9 mouse cellular contexts compared by ENCODE assay signal in the genomic region with DNA sequence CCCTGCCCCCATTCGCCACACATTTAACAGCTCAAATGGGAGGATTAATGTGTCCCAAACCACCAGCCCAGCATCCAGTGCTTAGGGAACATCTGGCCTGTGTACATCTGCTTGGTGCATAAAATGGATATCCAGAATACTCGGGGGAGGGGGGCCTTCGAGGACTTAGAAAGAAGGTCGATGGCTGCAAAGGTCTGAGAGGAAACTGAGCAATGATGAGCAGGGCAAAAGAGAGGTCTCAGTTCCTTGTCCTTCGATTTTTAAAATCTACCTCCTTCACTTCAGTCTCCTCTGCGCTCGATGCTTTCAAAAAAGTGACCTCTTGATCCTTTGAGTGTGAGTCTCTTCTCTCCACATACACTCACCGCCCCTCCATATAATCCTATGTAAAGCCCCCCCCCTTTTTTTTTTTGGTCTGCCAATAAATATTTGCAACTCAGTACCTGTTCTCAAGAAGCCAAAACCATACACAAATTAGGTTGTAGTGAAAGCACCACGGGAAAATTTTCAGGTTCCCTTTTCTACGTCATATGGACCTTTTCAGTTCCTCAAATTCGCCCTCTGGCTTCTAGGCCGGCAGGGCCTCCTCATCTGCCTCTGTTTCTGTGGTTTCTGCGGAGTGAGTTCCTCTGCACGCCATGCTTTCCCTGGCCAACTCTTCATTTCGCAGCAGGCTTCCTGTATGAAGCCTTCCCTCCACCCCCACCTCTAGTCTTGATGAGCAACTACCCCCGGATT. TPM values are rescaled to one million over a fixed set of nuclear protein-coding genes. Genes with fewer than 3 reads are reported as not detected.
DNase-seq lines count a peak whose midpoint lies in the region; ATAC-seq and TF ChIP-seq lines count a peak whose summit lies in the region.
"Had no signal": no experiment of that assay in that cellular context is flagged by ENCODE, and none has a peak within 500 bp of the region (broad histone marks: within the 10 kb centered on the region; RNA-seq: fewer than 3 reads in every experiment).

No protein-coding gene starts in this region.

- peak overlapping the region; percentile 78 for H3K4me3 ChIP-seq in heart, postnatal 0 days (ENCODE audit: low read depth, low read length)
- H3K4me3 ChIP-seq in lung, adult 2 months (replicated peaks; ENCODE audit: extremely low read depth, low read depth, low read length) = peak overlapping the region; percentile 86

- peak overlapping the region; percentile 74 for H3K9ac ChIP-seq in heart, postnatal 0 days (replicated peaks; ENCODE audit: low read depth, low read length)

- 30% methylated on average over 16 of the region's 16 CpGs for WGBS in heart, postnatal 0 days
- 17% methylated on average over 16 of the region's 16 CpGs for WGBS in lung, adult 2 months

- peaks cover 3% of the 10 kb centered on the region; the same call in 1 of the 2 replicates for H3K36me3 ChIP-seq in heart, postnatal 0 days (replicated peaks; ENCODE audit: control insufficient read depth, insufficient read depth, low read length)

- H3K4me2 ChIP-seq in heart, postnatal 0 days (ENCODE audit: low read depth, low read length) = peak overlapping the region; percentile 71

- no peak for TF ChIP-seq CTCF in heart, postnatal 0 days (IDR thresholded peaks at IDR 0.05; ENCODE audit: low read depth)
- no peak for TF ChIP-seq CTCF in lung, adult 2 months (IDR thresholded peaks at IDR 0.05; ENCODE audit: insufficient read depth, low read length)

- TF ChIP-seq POLR2A in lung, adult 2 months (IDR thresholded peaks at IDR 0.05; ENCODE audit: borderline replicate concordance, extremely low read depth, low read depth, low read length) = no peak

- peak; percentile 79 for DNase-seq in cerebellum, adult 9-10 months
- no peak for DNase-seq in cerebellum, postnatal 4 days (ENCODE audit: low spot score in 2 of 2)
- DNase-seq in ovary, adult 18-20 months (ENCODE audit: low spot score) = peak; percentile 42
- DNase-seq in ovary, postnatal 10 days (ENCODE audit: low spot score) = no peak
- peak; percentile 23 for DNase-seq in heart, postnatal 0 days (ENCODE audit: low spot score)
- DNase-seq in lung, adult 2 months = no peak
- DNase-seq in skeletal muscle tissue, adult 2 months (ENCODE audit: low read depth, low spot score) = peak; percentile 57
- DNase-seq in retina, postnatal 1 day = no peak

- peak overlapping the region; percentile 90 for H3K27ac ChIP-seq in heart, postnatal 0 days (ENCODE audit: low read depth)

- no peaks in the 10 kb centered on the region for H3K27me3 ChIP-seq in heart, postnatal 0 days (ENCODE audit: control insufficient read depth, insufficient read depth, low read length)

- no peaks in the 10 kb centered on the region for H3K9me3 ChIP-seq in heart, postnatal 0 days (replicated peaks; ENCODE audit: control insufficient read depth, low read length)

- no peak for TF ChIP-seq EP300 in heart, postnatal 0 days (IDR thresholded peaks at IDR 0.05; ENCODE audit: low read depth)

- ATAC-seq in heart, postnatal 0 days (ENCODE audit: insufficient read depth, low read depth) = peak; percentile 6

- 0 out of 2 replicates have a peak, but pooled peaks cover 7% of the 10 kb centered on the region for H3K4me1 ChIP-seq in heart, postnatal 0 days (ENCODE audit: control insufficient read depth, insufficient read depth)
- no peaks in the 10 kb centered on the region for H3K4me1 ChIP-seq in lung, adult 2 months (ENCODE audit: control insufficient read depth, insufficient read depth, low read length)

RNA-seq across cellular contexts. Expression of gene Cnpy3, which starts 0.8 kb away (rescaled TPM):
- 37.9 and 44.5 TPM in 2 replicates for total RNA-seq in heart, postnatal 0 days (2014; rRNA removed; ENCODE audit: low replicate concordance)
- polyA plus RNA-seq in heart, postnatal 0 days (2015; fragmentation: Nextera tagmentation; extraction: Ambion mirVana) = 27.7 and 29.0 TPM in 2 replicates
- polyA plus RNA-seq in lung, adult 2 months (2012; rRNA removed) = 54.9 and 59.7 TPM in 2 replicates

RNA-seq across cellular contexts. Expression of gene Ptcra, which starts 12.3 kb away (rescaled TPM):
- total RNA-seq in heart, postnatal 0 days (2014; rRNA removed; ENCODE audit: low replicate concordance) = 0.27 TPM in 1 of 2 replicates, not detected in the other
- not detected in 2 replicates for polyA plus RNA-seq in heart, postnatal 0 days (2015; fragmentation: Nextera tagmentation; extraction: Ambion mirVana)
- not detected in 2 replicates for polyA plus RNA-seq in lung, adult 2 months (2012; rRNA removed)
- polyA plus RNA-seq: large intestine, adult 2 months had no signal

RNA-seq across cellular contexts. Expression of gene 2310039H08Rik, which starts 21.2 kb away (rescaled TPM):
- 75.6 and 80.4 TPM in 2 replicates for total RNA-seq in heart, postnatal 0 days (2014; rRNA removed; ENCODE audit: low replicate concordance)
- polyA plus RNA-seq in heart, postnatal 0 days (2015; fragmentation: Nextera tagmentation; extraction: Ambion mirVana) = 74.9 and 76.4 TPM in 2 replicates
- 65.3 and 79.1 TPM in 2 replicates for polyA plus RNA-seq in lung, adult 2 months (2012; rRNA removed)

RNA-seq across cellular contexts. Expression of gene Gnmt, which starts 22.3 kb away (rescaled TPM):
- 1.1 and 2.7 TPM in 2 replicates for total RNA-seq in heart, postnatal 0 days (2014; rRNA removed; ENCODE audit: low replicate concordance)
- 2.4 and 2.8 TPM in 2 replicates for polyA plus RNA-seq in heart, postnatal 0 days (2015; fragmentation: Nextera tagmentation; extraction: Ambion mirVana)
- 13.4 and 14.1 TPM in 2 replicates for polyA plus RNA-seq in lung, adult 2 months (2012; rRNA removed)

RNA-seq across cellular contexts. Expression of gene Rpl7l1, which starts 31.2 kb away (rescaled TPM):
- total RNA-seq in heart, postnatal 0 days (2014; rRNA removed; ENCODE audit: low replicate concordance) = 34.6 and 44.3 TPM in 2 replicates
- 72.9 and 77.7 TPM in 2 replicates for polyA plus RNA-seq in heart, postnatal 0 days (2015; fragmentation: Nextera tagmentation; extraction: Ambion mirVana)
- polyA plus RNA-seq in lung, adult 2 months (2012; rRNA removed) = 14.3 and 21.6 TPM in 2 replicates

Comparison
In these comparisons a context has a peak if more than half of its experiments do, and no peak if none do; other contexts are left out.
1. DNase-seq: peak in cerebellum, adult 9-10 months (single experiment), ovary, adult 18-20 months (single experiment), heart, postnatal 0 days (single experiment) and skeletal muscle tissue, adult 2 months (single experiment); none in cerebellum, postnatal 4 days (0 of 2), ovary, postnatal 10 days (single experiment), lung, adult 2 months (single experiment) and retina, postnatal 1 day (single experiment).